Mouse (Mus musculus) bone marrow, adult 2 months (tissue): ENCODE measurements around the gene Zfp105.

Source experiments
- CTCF ChIP-seq: fragments of 200-500 bp; IDR thresholded peaks from 2 replicates; pipeline ENCODE4 v1.5.1; 2011; ENCODE audit warnings: low read length, control low read depth; ENCODE audit not compliant: control insufficient read depth, insufficient read depth
- POLR2A ChIP-seq: fragments of 200-500 bp; IDR thresholded peaks from 2 replicates; pipeline ENCODE4 v1.6.1; 2011; ENCODE audit warnings: low read depth, mild to moderate bottlenecking, control low read depth, low read length, borderline replicate concordance; ENCODE audit not compliant: control insufficient read depth

- TF ChIP-seq CTCF (no peak), POLR2A (no peak)
These were observed 48.2 kb upstream of the Zfp105 start for GRCm38 (mm10) chr9:122874653-122875052.
